Mouse (Mus musculus) heart, adult 8-10 months (tissue): ENCODE results near the gene Wnt7b. TPM values are rescaled to one million over a fixed set of nuclear protein-coding genes. Genes with fewer than 3 reads are reported as not detected.

Experiments
- DNase-seq: peaks from one replicate; pipeline ENCODE4 v3.0.0; 2022; ENCODE audit warnings: low spot score
- total RNA-seq, 4 experiments: library from RNA; stranded (reverse); gene quantifications; 2 replicates each; pipeline ENCODE4 v1.2.4; 2022

Gene Wnt7b
- total RNA-seq, 4 experiments from 2014 or later, result 0.06 to 0.19 (median 0.14) TPM; not detected in 1

- DNase-seq, result no peak
Observed at GRCm38 (mm10) chr15:85569995-85570734, 12.1 kb downstream of the Wnt7b start.

GRCm38 (mm10) chr15:85569167-85569797, 13.0 kb downstream of the Wnt7b start:
- no peak for DNase-seq

GRCm38 (mm10) chr15:85568402-85568801, 13.9 kb downstream of the Wnt7b start:
- DNase-seq, result no peak

- DNase-seq, result no peak
Observed at GRCm38 (mm10) chr15:85564966-85565365, 17.3 kb downstream of the Wnt7b start.

- no peak for DNase-seq
Observed at GRCm38 (mm10) chr15:85564034-85564769, 18.1 kb downstream of the Wnt7b start.

GRCm38 (mm10) chr15:85561953-85562352, 20.3 kb downstream of the Wnt7b start:
- no peak for DNase-seq

- no peak for DNase-seq
Observed at GRCm38 (mm10) chr15:85560830-85561229, 21.4 kb downstream of the Wnt7b start.

GRCm38 (mm10) chr15:85558840-85559540, 23.3 kb downstream of the Wnt7b start:
- no peak for DNase-seq

GRCm38 (mm10) chr15:85555799-85556198, 26.5 kb downstream of the Wnt7b start:
- no peak for DNase-seq

- no peak for DNase-seq
Observed at GRCm38 (mm10) chr15:85553421-85553820, 28.9 kb downstream of the Wnt7b start.

GRCm38 (mm10) chr15:85546500-85546899, 35.8 kb downstream of the Wnt7b start:
- DNase-seq, result no peak

- DNase-seq, result no peak
Observed at GRCm38 (mm10) chr15:85545369-85545768, 36.9 kb downstream of the Wnt7b start.

GRCm38 (mm10) chr15:85538170-85538569, 44.1 kb downstream of the Wnt7b start:
- no peak for DNase-seq

- DNase-seq, result no peak
Observed at GRCm38 (mm10) chr15:85537151-85537550, 45.1 kb downstream of the Wnt7b start.

GRCm38 (mm10) chr15:85534646-85535045, 47.6 kb downstream of the Wnt7b start:
- DNase-seq, result no peak

GRCm38 (mm10) chr15:85534215-85534614, 48.1 kb downstream of the Wnt7b start:
- DNase-seq, result no peak

GRCm38 (mm10) chr15:85532063-85532462, 50.2 kb downstream of the Wnt7b start:
- DNase-seq, result no peak

GRCm38 (mm10) chr15:85529911-85530310, 52.4 kb downstream of the Wnt7b start:
- DNase-seq, result no peak

- no peak for DNase-seq
Observed at GRCm38 (mm10) chr15:85524404-85524950, 57.8 kb downstream of the Wnt7b start.

- peak; percentile 60 for DNase-seq
Observed at GRCm38 (mm10) chr15:85523173-85523991, 58.9 kb downstream of the Wnt7b start.

GRCm38 (mm10) chr15:85519438-85519837, 62.8 kb downstream of the Wnt7b start:
- DNase-seq, result no peak
